Mouse (Mus musculus) MEL (cell line): ENCODE measurements around the gene Ppbp.

Experiments
- CHD2 ChIP-seq: IDR thresholded peaks from 2 replicates; pipeline ENCODE4 v1.6.1; 2011; ENCODE audit warnings: low read length, improper control_type of control experiment
- CTCF ChIP-seq, 3 experiments: IDR thresholded peaks in 2 of 3; conservative IDR thresholded peaks in 1 of 3; 2 replicates each; pipeline ENCODE4 v1.5.1; 2011 to 2012; ENCODE audit warnings: low read length in 3 of 3, low read depth in 2 of 3, mild to moderate bottlenecking in 2 of 3, improper control_type of control experiment in 1 of 3, inconsistent platforms in 1 of 3, mixed read lengths in 1 of 3, moderate library complexity in 1 of 3; ENCODE audit not compliant: control insufficient read depth in 1 of 3, insufficient read depth in 1 of 3, poor library complexity in 1 of 3, severe bottlenecking in 1 of 3
- GATA1 ChIP-seq: IDR thresholded peaks from 2 replicates; pipeline ENCODE4 v1.6.1; 2011; ENCODE audit warnings: low read depth, low read length, improper control_type of control experiment
- MAX ChIP-seq: IDR thresholded peaks from 2 replicates; pipeline ENCODE4 v1.6.1; 2011; ENCODE audit warnings: low read length, improper control_type of control experiment
- NELFE ChIP-seq: IDR thresholded peaks from 2 replicates; pipeline ENCODE4 v1.6.1; 2011; ENCODE audit warnings: low read depth, low read length, improper control_type of control experiment

DNA sequence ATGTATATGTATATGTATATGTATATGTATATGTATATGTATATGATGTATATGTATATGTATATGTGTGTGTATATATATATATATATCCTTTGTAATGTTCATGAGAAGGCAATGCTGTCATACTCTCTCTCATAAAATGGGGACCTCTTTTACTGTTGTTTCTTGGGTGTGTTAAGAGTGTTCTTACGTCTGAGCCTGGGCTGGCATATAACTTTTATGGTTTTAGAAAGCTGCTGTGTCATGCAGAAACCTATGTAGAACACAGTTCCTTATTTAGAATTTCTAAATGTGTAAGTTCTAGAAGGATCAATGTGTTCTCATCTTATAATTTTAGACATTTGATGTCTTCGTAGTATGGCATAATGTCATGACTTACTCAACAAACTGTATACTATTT, 7.5 kb upstream of the Ppbp start:
- TF ChIP-seq NELFE (no peak), CTCF (IDR thresholded peaks at IDR 0.05 in 2 of 3, conservative IDR thresholded peaks at IDR 0.05 in 1 of 3; ENCODE audit: control insufficient read depth in 1 of 3, insufficient read depth in 1 of 3, low read depth in 2 of 3, low read length in 3 of 3, poor library complexity in 1 of 3, severe bottlenecking in 1 of 3) (no peak), CHD2 (no peak), GATA1 (no peak), MAX (no peak)
